Comparison of ENCODE assay signal across 8 mouse cellular contexts in genomic region chr10:99441014-99441413, GRCm38 (mm10).
DNase-seq lines count a peak whose midpoint lies in the region; ATAC-seq lines count a peak whose summit lies in the region.

No protein-coding gene starts in this region.

- no peak for ATAC-seq in frontal cortex, adult (ENCODE audit: low TSS enrichment)
- ATAC-seq in neutrophil, adult 5-6 weeks (ENCODE audit: extremely low read depth, insufficient number of reproducible peaks, low FRiP score, poor library complexity, severe bottlenecking), result peak; percentile 76

- intact Hi-C loops in left cerebral cortex, postnatal 25 days (cut with DNase I), result no loop called here

- DNase-seq in frontal cortex, adult 2 months (ENCODE audit: extremely low spot score in 1 of 2, low spot score in 1 of 2), result peak; percentile 52 to 74
- peak; percentile 70 for DNase-seq in CD4-positive helper T cell, adult 2 months (ENCODE audit: low read depth, low spot score)
- DNase-seq in c-Kit-positive CD71-negative TER-119-negative erythroid progenitor cells, embryonic 14.5 days (ENCODE audit: low read depth), result peak; percentile 71
- DNase-seq in heart, postnatal 4 days, result peak; percentile 68
- peak; percentile 60 to 64 for DNase-seq in left cerebral cortex, postnatal 25 days (ENCODE audit: low spot score in 2 of 2)
- DNase-seq in urinary bladder, postnatal 36 days (ENCODE audit: low spot score in 2 of 2), result peak; percentile 75 to 86
